Mouse (Mus musculus) CH12.LX (cell line): ENCODE results near the gene Rhobtb3.

Experiments used
- CHD2 ChIP-seq: IDR thresholded peaks from 2 replicates; pipeline ENCODE4 v1.6.1; 2011; ENCODE audit warnings: low read length, improper control_type of control experiment
- CTCF ChIP-seq, 2 experiments: IDR thresholded peaks in 1 of 2; conservative IDR thresholded peaks in 1 of 2; 2 replicates each; pipeline ENCODE4 v1.5.1; 2011 to 2012; ENCODE audit warnings: low read depth in 2 of 2, low read length in 2 of 2, improper control_type of control experiment in 1 of 2, inconsistent platforms in 1 of 2, mild to moderate bottlenecking in 1 of 2, moderate library complexity in 1 of 2
- EP300 ChIP-seq: IDR thresholded peaks from 2 replicates; pipeline ENCODE4 v1.6.1; 2011; ENCODE audit warnings: low read length, improper control_type of control experiment
- IRF4 ChIP-seq: IDR thresholded peaks from 2 replicates; pipeline ENCODE4 v1.6.1; 2014; ENCODE audit warnings: low read depth, mild to moderate bottlenecking, inconsistent platforms, low read length, improper control_type of control experiment
- MAX ChIP-seq: IDR thresholded peaks from 2 replicates; pipeline ENCODE4 v1.6.1; 2011; ENCODE audit warnings: low read length, improper control_type of control experiment
- MYC ChIP-seq: IDR thresholded peaks from 2 replicates; pipeline ENCODE4 v1.6.1; 2011; ENCODE audit warnings: low read depth, mild to moderate bottlenecking, improper control_type of control experiment, low read length
- NRF1 ChIP-seq: IDR thresholded peaks from 2 replicates; pipeline ENCODE4 v1.6.1; 2014; ENCODE audit warnings: low read depth, mild to moderate bottlenecking, inconsistent platforms, low read length, improper control_type of control experiment, moderate library complexity
- PAX5 ChIP-seq: IDR thresholded peaks from 2 replicates; pipeline ENCODE4 v1.6.1; 2012; ENCODE audit warnings: low read length, inconsistent platforms, mixed read lengths
- POLR2A ChIP-seq: IDR thresholded peaks from 2 replicates; pipeline ENCODE4 v1.6.1; 2011; ENCODE audit warnings: low read depth, mild to moderate bottlenecking, improper control_type of control experiment, low read length
- TCF12 ChIP-seq: IDR thresholded peaks from 2 replicates; pipeline ENCODE4 v1.6.1; 2014; ENCODE audit warnings: low read depth, mild to moderate bottlenecking, inconsistent platforms, low read length, improper control_type of control experiment
- USF1 ChIP-seq: IDR thresholded peaks from 2 replicates; pipeline ENCODE4 v1.6.1; 2014; ENCODE audit warnings: low read depth, mild to moderate bottlenecking, inconsistent platforms, low read length, improper control_type of control experiment

DNA sequence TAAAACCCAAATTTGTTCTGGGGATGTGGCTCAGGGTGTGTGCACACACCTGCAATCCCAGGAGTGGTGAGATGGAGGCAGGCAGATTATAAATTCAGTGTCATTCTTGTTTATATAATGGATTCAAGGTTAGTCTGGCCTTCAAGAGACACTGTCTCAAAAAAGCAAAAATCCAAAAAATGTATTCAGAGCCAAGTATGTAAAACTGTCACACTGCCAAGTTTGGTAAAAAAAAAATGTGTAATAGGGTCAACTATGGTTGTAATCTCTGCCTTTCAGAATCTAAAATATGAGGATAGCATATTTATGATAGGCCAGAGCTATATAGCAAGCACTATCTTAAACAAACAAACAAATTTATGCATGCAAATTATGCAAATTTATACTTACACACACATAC, 15.8 kb downstream of the Rhobtb3 start:
- TF ChIP-seq USF1 (no peak), CTCF (conservative IDR thresholded peaks at IDR 0.05 in 1 of 2, IDR thresholded peaks at IDR 0.05 in 1 of 2; ENCODE audit: low read depth in 2 of 2, low read length in 2 of 2) (no peak), TCF12 (no peak), IRF4 (no peak), NRF1 (no peak), MAX (no peak), CHD2 (no peak), EP300 (no peak), POLR2A (no peak), PAX5 (no peak), MYC (no peak)
